Mouse (Mus musculus) spleen, adult 2 months (tissue): ENCODE results near the gene Synpo2.

Experiments
- CTCF ChIP-seq: fragments of 200-500 bp; IDR thresholded peaks from 2 replicates; pipeline ENCODE4 v1.5.1; 2011; ENCODE audit warnings: mild to moderate bottlenecking, inconsistent platforms; ENCODE audit not compliant: insufficient read depth, insufficient read length, insufficient replicate concordance; ENCODE audit errors: extremely low read depth
- POLR2A ChIP-seq: fragments of 200-500 bp; IDR thresholded peaks from 2 replicates; pipeline ENCODE4 v1.6.1; 2011; ENCODE audit warnings: low read depth, low read length, inconsistent platforms

DNA sequence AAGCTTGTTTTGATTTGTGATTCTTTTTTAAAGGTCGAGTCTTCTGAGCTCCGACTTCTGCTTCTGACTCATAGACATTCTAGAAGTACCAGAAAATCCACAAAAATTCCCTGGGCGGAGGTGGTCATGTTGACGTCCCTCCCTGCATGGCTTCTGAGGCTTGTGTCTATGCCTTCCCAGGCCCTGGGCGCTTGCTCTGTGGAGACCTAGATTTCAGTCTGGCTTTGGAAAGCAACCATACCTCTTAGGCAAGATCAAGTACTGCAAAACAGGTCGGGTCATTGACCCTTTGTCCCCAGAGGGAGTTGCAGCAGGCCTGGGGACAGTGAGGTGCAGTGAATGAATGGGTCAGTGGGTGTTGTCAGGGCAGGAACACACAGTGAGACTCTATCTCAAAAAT, 131.6 kb downstream of the Synpo2 start:
- TF ChIP-seq POLR2A (no peak), CTCF (no peak)
